Mouse (Mus musculus): ENCODE measurements around the gene Dck. TPM values are rescaled to one million over a fixed set of nuclear protein-coding genes. Genes with fewer than 3 reads are reported as not detected.

The Dck gene
- polyA plus RNA-seq, 1 experiment from 2014 or later, result 95.8 TPM

DNA sequence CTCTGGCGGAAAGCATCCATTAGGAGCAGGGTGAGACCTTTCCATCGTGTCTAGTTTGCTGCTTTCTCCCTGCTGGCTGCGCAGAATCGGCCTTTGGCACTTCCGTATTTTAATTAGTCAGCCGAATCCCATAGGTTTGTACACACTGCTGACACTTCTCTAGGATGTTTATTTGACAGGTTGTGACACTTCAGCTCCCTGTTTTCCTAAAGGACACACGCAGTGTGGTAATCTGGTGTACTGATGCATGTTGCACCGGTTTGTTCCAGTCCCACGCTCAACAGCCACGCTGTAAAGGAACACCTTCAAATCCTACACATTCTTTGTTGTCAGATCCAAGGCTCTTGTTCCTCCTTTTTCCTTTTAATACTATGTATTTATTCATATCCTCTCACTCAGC lies 60.0 kb downstream of the Dck start:
- Histone ChIP-seq H3K9me3 (replicated peaks) (no peaks in the 10 kb centered on the region), H3K36me3 (no peaks in the 10 kb centered on the region), H3K9ac (no peak overlapping the region), H3K27me3 (no peaks in the 10 kb centered on the region), H3K27ac (no peak overlapping the region), H3K4me1 (replicated peaks) (no peaks in the 10 kb centered on the region), H3K4me3 (replicated peaks) (no peak overlapping the region), H3K4me2 (no peak overlapping the region)
- DNase-seq (no peak), ATAC-seq (ENCODE audit: low read depth) (no peak)
- 70% methylated on average over 10 of the region's 10 CpGs for WGBS (ENCODE audit: insufficient replicate concordance)

DNA sequence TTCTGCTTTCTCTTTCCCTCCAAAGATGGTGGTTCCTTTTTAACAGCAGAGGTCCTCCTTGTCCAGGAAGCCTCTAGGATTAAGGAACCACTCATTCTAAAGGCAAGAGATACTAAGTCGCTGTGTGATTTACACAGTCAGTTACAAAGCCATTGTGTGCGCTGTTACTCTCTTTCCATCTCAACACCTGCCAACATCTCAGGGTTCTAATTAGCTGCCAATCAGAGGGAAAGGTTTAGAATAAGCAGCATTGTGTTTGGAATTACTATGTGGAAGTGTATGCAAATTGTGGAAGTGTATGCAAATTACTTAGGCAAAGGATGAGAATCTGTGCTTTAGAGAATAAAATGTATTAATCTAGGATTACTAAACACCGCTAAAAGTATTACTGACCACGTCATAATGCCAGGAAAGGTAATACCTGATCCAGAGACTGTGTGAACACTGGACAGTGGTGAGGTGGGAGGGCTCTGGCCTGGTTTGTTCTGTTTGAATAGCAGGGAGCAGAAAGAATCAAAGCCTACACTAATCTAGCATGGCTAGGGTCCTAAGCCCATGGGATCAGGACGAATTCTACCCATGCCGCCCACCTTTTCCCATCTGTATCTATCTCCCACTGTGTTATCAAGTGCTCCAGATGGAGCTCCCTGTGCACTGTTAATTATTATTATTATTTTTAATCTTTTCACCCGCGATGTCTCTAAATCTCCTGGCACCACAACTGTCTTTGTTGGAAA lies 65.2 kb downstream of the Dck start:
- no peaks in the 10 kb centered on the region for H3K27me3 ChIP-seq
- H3K27ac ChIP-seq, result no peak overlapping the region
- no peaks in the 10 kb centered on the region for H3K36me3 ChIP-seq
- 67% methylated on average over 8 of the region's 8 CpGs for WGBS (ENCODE audit: insufficient replicate concordance)
- no peak overlapping the region for H3K4me2 ChIP-seq
- H3K9me3 ChIP-seq (replicated peaks), result no peaks in the 10 kb centered on the region
- H3K4me3 ChIP-seq (replicated peaks), result no peak overlapping the region
- H3K9ac ChIP-seq, result no peak overlapping the region
- DNase-seq, result no peak
- ATAC-seq (ENCODE audit: low read depth), result no peak
- H3K4me1 ChIP-seq (replicated peaks), result no peaks in the 10 kb centered on the region

DNA sequence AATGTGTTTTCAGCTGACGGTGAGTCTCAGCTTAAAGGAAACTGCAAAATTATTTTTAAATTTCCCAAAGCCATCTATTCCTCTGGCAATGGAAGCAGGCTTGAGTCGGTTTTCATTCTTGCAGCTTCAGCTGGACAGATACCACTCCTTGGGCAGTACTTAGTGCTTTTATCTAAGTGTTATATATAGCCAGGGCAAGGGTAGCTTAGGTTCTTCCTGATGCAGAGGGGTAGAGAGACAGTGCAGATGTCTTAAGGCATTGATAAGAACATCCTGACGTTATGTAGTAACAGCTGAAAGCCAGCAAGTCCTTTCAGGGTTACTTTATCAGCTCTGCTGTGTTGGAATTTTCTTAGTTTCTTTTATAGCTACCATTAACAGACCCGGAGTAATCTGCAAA lies 66.1 kb downstream of the Dck start:
- no peak overlapping the region for H3K4me3 ChIP-seq (replicated peaks)
- 43% methylated on average over 4 of the region's 4 CpGs for WGBS (ENCODE audit: insufficient replicate concordance)
- no peak overlapping the region for H3K9ac ChIP-seq
- H3K27me3 ChIP-seq, result no peaks in the 10 kb centered on the region
- H3K4me2 ChIP-seq, result no peak overlapping the region
- DNase-seq, result no peak
- no peak for ATAC-seq (ENCODE audit: low read depth)
- H3K36me3 ChIP-seq, result no peaks in the 10 kb centered on the region
- no peak overlapping the region for H3K27ac ChIP-seq
- no peaks in the 10 kb centered on the region for H3K9me3 ChIP-seq (replicated peaks)
- H3K4me1 ChIP-seq (replicated peaks), result no peaks in the 10 kb centered on the region

DNA sequence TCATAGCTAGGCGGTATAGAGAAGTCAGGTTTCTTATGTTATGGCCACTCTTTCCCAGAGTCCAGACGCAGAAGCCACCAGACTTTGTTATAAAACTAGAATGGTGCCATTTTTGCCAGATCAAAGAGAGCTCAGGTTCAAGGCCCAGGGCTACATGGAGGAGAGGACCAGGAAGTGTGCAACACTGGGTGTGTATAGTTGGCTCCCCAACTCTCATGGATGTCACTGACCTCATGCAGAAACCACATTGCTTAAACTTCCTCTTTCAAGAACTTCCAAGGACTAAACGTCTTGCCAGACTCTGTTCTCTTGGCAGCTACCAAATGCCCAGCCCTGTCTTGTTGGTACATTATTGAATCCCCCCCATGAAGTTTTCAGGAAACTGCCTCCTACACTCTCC lies 67.1 kb downstream of the Dck start:
- no peak for ATAC-seq (ENCODE audit: low read depth)
- Histone ChIP-seq H3K27me3 (no peaks in the 10 kb centered on the region), H3K36me3 (no peaks in the 10 kb centered on the region), H3K9me3 (replicated peaks) (no peaks in the 10 kb centered on the region), H3K4me3 (replicated peaks) (no peak overlapping the region), H3K4me1 (replicated peaks) (no peaks in the 10 kb centered on the region), H3K4me2 (no peak overlapping the region), H3K27ac (no peak overlapping the region), H3K9ac (no peak overlapping the region)
- no peak for DNase-seq
- WGBS (ENCODE audit: insufficient replicate concordance), result 59% methylated on average over 3 of the region's 3 CpGs

Other genes starting within 250 kb of the Dck start
- 0.15 and 0.38 TPM in 2 replicates for gene Jchain, start 237.1 kb upstream of the Dck start, polyA plus RNA-seq (2015; fragmentation: Nextera tagmentation; extraction: Ambion mirVana)
- 45.8 and 50.6 TPM in 2 replicates for gene Utp3, start 210.5 kb upstream of the Dck start, polyA plus RNA-seq (2015; fragmentation: Nextera tagmentation; extraction: Ambion mirVana)
- 3.7 and 4.5 TPM in 2 replicates for gene Rufy3, start 200.0 kb upstream of the Dck start, polyA plus RNA-seq (2015; fragmentation: Nextera tagmentation; extraction: Ambion mirVana)
- 29.5 and 30.7 TPM in 2 replicates for gene Grsf1, start 88.8 kb upstream of the Dck start, polyA plus RNA-seq (2015; fragmentation: Nextera tagmentation; extraction: Ambion mirVana)
- 8.8 and 11.4 TPM in 2 replicates for gene Mob1b, start 44.1 kb upstream of the Dck start, polyA plus RNA-seq (2015; fragmentation: Nextera tagmentation; extraction: Ambion mirVana)
- gene Slc4a4, start 121.8 kb downstream of the Dck start, polyA plus RNA-seq (2015; fragmentation: Nextera tagmentation; extraction: Ambion mirVana), result 0.70 and 0.75 TPM in 2 replicates

Data from liver, embryonic 13.5 days (tissue).